Mouse (Mus musculus): ENCODE data around the gene Olfr1217. TPM values are rescaled to one million over a fixed set of nuclear protein-coding genes. Genes with fewer than 3 reads are reported as not detected.

Gene Olfr1217
- polyA plus RNA-seq, 1 experiment from 2014 or later = not detected

Other genes starting within 250 kb of the Olfr1217 start
- not detected in 2 replicates for gene Olfr1201, start 239.0 kb downstream of the Olfr1217 start, polyA plus RNA-seq (2014; fragmentation: Nextera tagmentation; extraction: Ambion mirVana)
- not detected in 2 replicates for gene Olfr1202, start 217.6 kb downstream of the Olfr1217 start, polyA plus RNA-seq (2014; fragmentation: Nextera tagmentation; extraction: Ambion mirVana)
- gene Olfr1205, start 202.3 kb downstream of the Olfr1217 start, polyA plus RNA-seq (2014; fragmentation: Nextera tagmentation; extraction: Ambion mirVana) = not detected in 2 replicates
- not detected in 2 replicates for gene Olfr1204, start 182.8 kb downstream of the Olfr1217 start, polyA plus RNA-seq (2014; fragmentation: Nextera tagmentation; extraction: Ambion mirVana)
- not detected in 2 replicates for gene Olfr1206, start 168.8 kb downstream of the Olfr1217 start, polyA plus RNA-seq (2014; fragmentation: Nextera tagmentation; extraction: Ambion mirVana)
- gene Olfr1208, start 129.8 kb downstream of the Olfr1217 start, polyA plus RNA-seq (2014; fragmentation: Nextera tagmentation; extraction: Ambion mirVana) = not detected in 2 replicates
- gene Olfr1209, start 116.9 kb downstream of the Olfr1217 start, polyA plus RNA-seq (2014; fragmentation: Nextera tagmentation; extraction: Ambion mirVana) = not detected in 2 replicates
- not detected in 2 replicates for gene Olfr1211, start 94.0 kb downstream of the Olfr1217 start, polyA plus RNA-seq (2014; fragmentation: Nextera tagmentation; extraction: Ambion mirVana)
- not detected in 2 replicates for gene Olfr1212, start 78.1 kb downstream of the Olfr1217 start, polyA plus RNA-seq (2014; fragmentation: Nextera tagmentation; extraction: Ambion mirVana)
- gene Gm13762, start 51.8 kb downstream of the Olfr1217 start, polyA plus RNA-seq (2014; fragmentation: Nextera tagmentation; extraction: Ambion mirVana) = not detected in 2 replicates
- gene Olfr1214, start 39.4 kb downstream of the Olfr1217 start, polyA plus RNA-seq (2014; fragmentation: Nextera tagmentation; extraction: Ambion mirVana) = not detected in 2 replicates
- not detected in 2 replicates for gene Olfr1215, start 25.1 kb downstream of the Olfr1217 start, polyA plus RNA-seq (2014; fragmentation: Nextera tagmentation; extraction: Ambion mirVana)
- gene Olfr1216, start 13.7 kb downstream of the Olfr1217 start, polyA plus RNA-seq (2014; fragmentation: Nextera tagmentation; extraction: Ambion mirVana) = not detected in 2 replicates
- not detected in 2 replicates for gene Olfr1218, start 29.1 kb upstream of the Olfr1217 start, polyA plus RNA-seq (2014; fragmentation: Nextera tagmentation; extraction: Ambion mirVana)
- gene Olfr1219, start 51.4 kb upstream of the Olfr1217 start, polyA plus RNA-seq (2014; fragmentation: Nextera tagmentation; extraction: Ambion mirVana) = not detected in 2 replicates
- not detected in 2 replicates for gene Olfr1220, start 74.8 kb upstream of the Olfr1217 start, polyA plus RNA-seq (2014; fragmentation: Nextera tagmentation; extraction: Ambion mirVana)
- not detected in 2 replicates for gene Olfr1221, start 85.2 kb upstream of the Olfr1217 start, polyA plus RNA-seq (2014; fragmentation: Nextera tagmentation; extraction: Ambion mirVana)
- not detected in 2 replicates for gene Olfr1222, start 101.0 kb upstream of the Olfr1217 start, polyA plus RNA-seq (2014; fragmentation: Nextera tagmentation; extraction: Ambion mirVana)
- gene Olfr1223, start 119.5 kb upstream of the Olfr1217 start, polyA plus RNA-seq (2014; fragmentation: Nextera tagmentation; extraction: Ambion mirVana) = not detected in 2 replicates
- not detected in 2 replicates for gene Olfr1224-ps1, start 132.0 kb upstream of the Olfr1217 start, polyA plus RNA-seq (2014; fragmentation: Nextera tagmentation; extraction: Ambion mirVana)
- gene Olfr1225, start 142.6 kb upstream of the Olfr1217 start, polyA plus RNA-seq (2014; fragmentation: Nextera tagmentation; extraction: Ambion mirVana) = not detected in 2 replicates
- not detected in 2 replicates for gene Olfr1226, start 168.0 kb upstream of the Olfr1217 start, polyA plus RNA-seq (2014; fragmentation: Nextera tagmentation; extraction: Ambion mirVana)
- not detected in 2 replicates for gene Olfr1228, start 222.0 kb upstream of the Olfr1217 start, polyA plus RNA-seq (2014; fragmentation: Nextera tagmentation; extraction: Ambion mirVana)

Measured in heart, embryonic 14.5 days (tissue).